Mouse (Mus musculus) liver (tissue): ENCODE measurements around the gene Vmn2r113.
"Not testable (repeated sequence)": the region's sequence is repeated elsewhere in the genome, so short reads cannot be mapped to it uniquely, and the experiment has no call there.

Experiments
- DNase-seq: peaks from one replicate; pipeline ENCODE4 v3.0.0-alpha.2; 2020; ENCODE audit warnings: mixed read lengths

Vmn2r113 gene

GRCm38 (mm10) chr17:22942684-22943083, at the start of gene Vmn2r113:
Gene Vmn2r113, plus strand, starts transcription at chr17:22942984.
- not testable (repeated sequence) for DNase-seq
